Mouse (Mus musculus): ENCODE data around the gene Plekhg1. TPM values are rescaled to one million over a fixed set of nuclear protein-coding genes. Genes with fewer than 3 reads are reported as not detected.
A peak's percentile ranks its signal among the peaks of the same experiment; 100 is the strongest.

Gene Plekhg1
- polyA plus RNA-seq, 1 experiment from 2014 or later = 12.4 TPM

DNA sequence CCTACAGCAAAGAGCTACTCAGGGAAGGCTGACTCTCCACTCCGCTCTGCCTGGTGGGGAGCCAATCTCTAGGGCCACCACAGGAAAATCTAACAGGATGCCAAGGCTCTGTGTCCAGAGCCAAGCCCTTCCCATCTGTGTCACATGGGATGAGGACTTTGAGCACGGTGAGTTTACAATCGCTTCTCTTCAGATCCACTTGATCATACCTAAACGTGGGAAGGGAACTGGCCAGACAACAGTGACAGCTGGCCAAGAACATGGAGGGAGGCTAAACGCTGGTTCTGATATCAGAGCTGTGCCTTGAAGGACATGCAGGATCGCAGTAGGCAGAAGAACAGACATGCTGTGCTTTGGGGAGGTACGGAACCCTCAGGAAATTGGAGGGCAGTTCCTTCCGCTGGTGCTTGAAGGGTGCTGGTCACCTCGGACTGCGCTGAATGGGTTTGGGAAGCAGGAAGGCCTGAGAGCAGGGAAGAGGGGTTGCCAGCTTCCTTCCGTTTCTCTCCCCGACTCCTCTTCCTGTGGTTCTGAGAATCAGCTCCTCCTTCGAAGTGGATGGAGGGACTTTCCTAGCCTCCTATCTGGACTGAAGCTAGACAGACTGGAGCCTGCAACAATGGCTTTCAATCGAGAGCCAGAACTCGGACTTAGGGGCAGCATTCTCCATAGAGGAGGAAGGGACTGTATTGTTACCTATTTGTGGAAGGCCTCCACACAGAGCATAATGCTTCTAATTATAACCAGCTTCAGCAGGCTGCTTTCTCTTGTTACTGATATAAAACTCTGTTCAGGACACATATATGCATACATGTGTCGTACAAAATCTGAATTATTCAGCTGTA lies 21.9 kb upstream of the Plekhg1 start:
- ATAC-seq (ENCODE audit: insufficient read depth) (peak; percentile 81), DNase-seq (peak; percentile 60)
- Histone ChIP-seq H3K27ac (ENCODE audit: low read depth) (peak overlapping the region; percentile 4; the same call in 1 of the 2 replicates), H3K36me3 (ENCODE audit: insufficient read depth) (no peaks in the 10 kb centered on the region), H3K27me3 (ENCODE audit: insufficient read depth, low read length) (no peaks in the 10 kb centered on the region), H3K9me3 (ENCODE audit: low read depth, low read length) (no peaks in the 10 kb centered on the region), H3K9ac (no peak overlapping the region), H3K4me2 (no peak overlapping the region; the same call in 1 of the 2 replicates), H3K4me3 (ENCODE audit: low read depth, low read length) (no peak overlapping the region), H3K4me1 (ENCODE audit: insufficient read depth) (peaks cover 6% of the 10 kb centered on the region; the same call in 1 of the 2 replicates)
- no peak for TF ChIP-seq CTCF (IDR thresholded peaks at IDR 0.05; ENCODE audit: low read depth)
- 57% methylated on average over 16 of the region's 16 CpGs for WGBS

GRCm38 (mm10) chr10:3720296-3720695 lies 19.9 kb upstream of the Plekhg1 start:
- Histone ChIP-seq H3K4me3 (ENCODE audit: low read depth, low read length) (no peak overlapping the region), H3K27me3 (ENCODE audit: insufficient read depth, low read length) (no peaks in the 10 kb centered on the region), H3K9ac (no peak overlapping the region), H3K9me3 (ENCODE audit: low read depth, low read length) (no peaks in the 10 kb centered on the region), H3K27ac (ENCODE audit: low read depth) (no peak overlapping the region), H3K4me1 (ENCODE audit: insufficient read depth) (peaks cover 6% of the 10 kb centered on the region; the same call in 1 of the 2 replicates), H3K36me3 (ENCODE audit: insufficient read depth) (no peaks in the 10 kb centered on the region), H3K4me2 (no peak overlapping the region)
- no peak for TF ChIP-seq CTCF (IDR thresholded peaks at IDR 0.05; ENCODE audit: low read depth)
- ATAC-seq (ENCODE audit: insufficient read depth) (no peak), DNase-seq (no peak)
- 69% methylated on average over 2 of the region's 2 CpGs for WGBS

DNA sequence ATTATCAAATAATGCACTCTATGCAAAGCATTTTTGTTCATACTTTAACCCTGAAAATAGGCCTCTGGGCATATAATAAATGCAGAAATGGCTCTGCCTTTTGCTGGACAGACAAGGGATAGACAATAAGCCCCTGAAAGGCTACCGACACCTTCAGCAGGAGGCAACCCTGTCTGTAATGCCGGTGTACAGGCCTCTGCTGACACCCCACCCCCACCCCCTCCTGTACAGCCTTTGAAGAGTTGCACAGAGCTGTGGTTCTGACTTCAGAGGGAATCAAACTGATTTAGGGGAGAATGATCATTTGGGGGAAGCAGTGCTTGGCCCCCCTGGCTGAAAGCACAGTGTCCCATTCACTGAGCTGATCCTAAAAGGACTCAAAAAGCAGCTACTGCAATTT lies 17.8 kb upstream of the Plekhg1 start:
- H3K27me3 ChIP-seq (ENCODE audit: insufficient read depth, low read length) = no peaks in the 10 kb centered on the region
- 39% methylated on average over 2 of the region's 2 CpGs for WGBS
- DNase-seq (no peak), ATAC-seq (ENCODE audit: insufficient read depth) (no peak)
- no peaks in the 10 kb centered on the region for H3K9me3 ChIP-seq (ENCODE audit: low read depth, low read length)
- H3K9ac ChIP-seq = no peak overlapping the region; the same call in 1 of the 2 replicates
- no peak overlapping the region for H3K27ac ChIP-seq (ENCODE audit: low read depth)
- no peak for TF ChIP-seq CTCF (IDR thresholded peaks at IDR 0.05; ENCODE audit: low read depth)
- no peak overlapping the region for H3K4me3 ChIP-seq (ENCODE audit: low read depth, low read length)
- peaks cover 6% of the 10 kb centered on the region; the same call in 1 of the 2 replicates for H3K4me1 ChIP-seq (ENCODE audit: insufficient read depth)
- no peaks in the 10 kb centered on the region for H3K36me3 ChIP-seq (ENCODE audit: insufficient read depth)
- H3K4me2 ChIP-seq = no peak overlapping the region

- 72% methylated on average over 1 of the region's 1 CpGs for WGBS
Measured at GRCm38 (mm10) chr10:3724665-3725064, 15.5 kb upstream of the Plekhg1 start.

DNA sequence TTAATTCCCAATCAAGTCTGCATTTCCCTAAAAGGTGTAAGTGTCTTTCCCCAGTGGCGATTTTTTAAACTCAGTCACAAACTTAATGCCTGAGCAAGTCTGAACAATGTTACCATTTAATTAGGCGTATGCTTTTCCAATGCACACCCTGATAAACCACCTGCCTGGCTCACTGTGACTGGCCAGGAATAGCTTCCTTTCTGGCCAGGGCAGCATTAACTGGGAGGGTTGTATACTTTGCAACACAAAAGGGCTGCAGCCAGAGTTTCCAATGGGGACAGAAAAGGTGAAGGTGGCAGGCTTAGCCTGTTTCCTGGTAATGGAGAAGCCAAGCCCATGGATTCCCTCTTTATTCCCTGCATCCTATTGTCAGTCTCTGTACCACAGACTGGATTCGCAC lies 10.5 kb upstream of the Plekhg1 start:
- Histone ChIP-seq H3K4me2 (no peak overlapping the region), H3K9ac (no peak overlapping the region), H3K27ac (ENCODE audit: low read depth) (no peak overlapping the region), H3K36me3 (ENCODE audit: insufficient read depth) (no peaks in the 10 kb centered on the region), H3K27me3 (ENCODE audit: insufficient read depth, low read length) (no peaks in the 10 kb centered on the region), H3K4me1 (ENCODE audit: insufficient read depth) (no peaks in the 10 kb centered on the region), H3K9me3 (ENCODE audit: low read depth, low read length) (no peaks in the 10 kb centered on the region), H3K4me3 (ENCODE audit: low read depth, low read length) (no peak overlapping the region)
- no peak for TF ChIP-seq CTCF (IDR thresholded peaks at IDR 0.05; ENCODE audit: low read depth)
- WGBS = 76% methylated on average over 3 of the region's 3 CpGs
- ATAC-seq (ENCODE audit: insufficient read depth) (no peak), DNase-seq (no peak)

More at GRCm38 (mm10) chr10:3724665-3725064, 15.5 kb upstream of the Plekhg1 start:
- no peak for TF ChIP-seq CTCF (IDR thresholded peaks at IDR 0.05; ENCODE audit: low read depth)
- no peaks in the 10 kb centered on the region for H3K4me1 ChIP-seq (ENCODE audit: insufficient read depth)
- no peak overlapping the region for H3K9ac ChIP-seq
- H3K4me2 ChIP-seq = no peak overlapping the region
- H3K27me3 ChIP-seq (ENCODE audit: insufficient read depth, low read length) = no peaks in the 10 kb centered on the region
- DNase-seq (no peak), ATAC-seq (ENCODE audit: insufficient read depth) (no peak)
- H3K36me3 ChIP-seq (ENCODE audit: insufficient read depth) = no peaks in the 10 kb centered on the region
- no peak overlapping the region for H3K27ac ChIP-seq (ENCODE audit: low read depth)
- no peaks in the 10 kb centered on the region for H3K9me3 ChIP-seq (ENCODE audit: low read depth, low read length)
- no peak overlapping the region for H3K4me3 ChIP-seq (ENCODE audit: low read depth, low read length)

DNA sequence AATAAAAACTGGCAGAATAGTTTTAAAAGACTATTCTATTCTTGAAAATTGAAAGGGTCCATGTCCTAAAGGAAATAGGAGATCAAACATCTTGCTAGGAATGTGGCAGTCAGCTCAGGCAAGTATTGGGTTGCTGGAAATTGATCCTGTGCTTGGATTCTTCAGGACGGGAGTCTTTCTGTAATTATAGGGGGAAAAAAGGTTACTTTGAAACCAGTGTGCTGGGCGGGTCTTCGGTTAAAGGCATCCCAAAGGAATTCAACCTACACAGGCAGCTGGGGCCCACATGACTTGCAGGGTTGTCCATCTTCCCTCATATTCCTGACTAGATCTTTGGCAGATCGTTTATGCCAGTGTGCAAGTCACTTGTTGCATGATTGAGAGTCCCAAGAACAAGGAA lies 9.8 kb upstream of the Plekhg1 start:
- Histone ChIP-seq H3K9ac (no peak overlapping the region), H3K4me1 (ENCODE audit: insufficient read depth) (no peaks in the 10 kb centered on the region), H3K36me3 (ENCODE audit: insufficient read depth) (no peaks in the 10 kb centered on the region), H3K27ac (ENCODE audit: low read depth) (no peak overlapping the region), H3K27me3 (ENCODE audit: insufficient read depth, low read length) (no peaks in the 10 kb centered on the region), H3K4me3 (ENCODE audit: low read depth, low read length) (no peak overlapping the region), H3K9me3 (ENCODE audit: low read depth, low read length) (no peaks in the 10 kb centered on the region), H3K4me2 (no peak overlapping the region)
- TF ChIP-seq CTCF (IDR thresholded peaks at IDR 0.05; ENCODE audit: low read depth) = no peak
- DNase-seq (no peak), ATAC-seq (ENCODE audit: insufficient read depth) (no peak)
- 44% methylated on average over 4 of the region's 4 CpGs for WGBS

- no peaks in the 10 kb centered on the region for H3K4me1 ChIP-seq (ENCODE audit: insufficient read depth)
- no peak for ATAC-seq (ENCODE audit: insufficient read depth)
- no peak overlapping the region for H3K9ac ChIP-seq
- H3K27me3 ChIP-seq (ENCODE audit: insufficient read depth, low read length) = no peaks in the 10 kb centered on the region
- H3K4me3 ChIP-seq (ENCODE audit: low read depth, low read length) = no peak overlapping the region
- no peaks in the 10 kb centered on the region for H3K9me3 ChIP-seq (ENCODE audit: low read depth, low read length)
- no peaks in the 10 kb centered on the region for H3K36me3 ChIP-seq (ENCODE audit: insufficient read depth)
- no peak overlapping the region for H3K4me2 ChIP-seq
- no peak overlapping the region for H3K27ac ChIP-seq (ENCODE audit: low read depth)
- TF ChIP-seq CTCF (IDR thresholded peaks at IDR 0.05; ENCODE audit: low read depth) = no peak
- WGBS = 67% methylated on average over 3 of the region's 3 CpGs
- DNase-seq = no peak
Measured at GRCm38 (mm10) chr10:3737034-3737433, 3.1 kb upstream of the Plekhg1 start.

All from lung, embryonic 14.5 days (tissue).